Mouse (Mus musculus): Measurements from ENCODE around the gene 4933428G20Rik.

The 4933428G20Rik gene

DNA sequence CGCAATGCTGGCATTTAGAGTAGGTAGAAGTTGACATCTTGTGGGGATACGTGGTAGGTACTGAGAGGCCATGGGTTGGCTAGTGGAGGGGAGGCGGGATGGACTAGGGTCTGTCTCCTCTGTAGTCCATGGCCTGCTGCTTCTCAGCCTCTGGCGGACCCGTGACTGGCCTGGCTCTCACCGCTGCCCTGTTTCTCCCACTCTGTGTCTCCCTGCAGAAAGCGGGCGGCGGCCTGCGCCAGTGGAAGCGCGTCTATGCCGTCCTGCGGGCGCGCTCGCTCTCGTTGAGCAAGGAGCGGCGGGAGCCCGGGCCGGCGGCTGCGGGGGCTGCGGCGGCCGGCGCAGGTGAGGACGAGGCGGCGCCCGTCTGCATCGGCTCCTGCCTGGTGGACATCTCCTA is 37.0 kb downstream of the 4933428G20Rik start:
- DNase-seq (ENCODE audit: low spot score in 2 of 2), result no peak

DNA sequence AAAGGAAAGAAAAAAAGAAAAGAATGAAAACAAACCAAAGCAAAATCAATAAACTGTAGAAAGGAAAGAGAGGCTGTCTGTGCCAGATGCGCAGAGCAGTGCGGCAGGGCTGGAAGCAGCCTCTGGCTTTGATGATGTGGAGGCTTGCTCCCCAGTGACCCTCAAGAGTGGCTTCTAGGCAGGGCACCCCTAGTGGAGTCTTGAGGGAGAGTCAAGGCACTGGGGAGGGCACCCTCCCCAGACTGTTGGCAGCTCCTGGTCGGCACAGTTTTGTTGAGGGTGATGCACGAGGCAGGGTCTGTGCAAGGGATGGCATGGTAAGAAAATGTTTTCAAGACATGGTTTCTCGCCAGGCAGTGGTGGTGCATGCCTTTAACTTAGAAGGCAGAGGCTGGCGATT is 37.6 kb downstream of the 4933428G20Rik start:
- no peak for DNase-seq (ENCODE audit: low spot score in 2 of 2)

DNA sequence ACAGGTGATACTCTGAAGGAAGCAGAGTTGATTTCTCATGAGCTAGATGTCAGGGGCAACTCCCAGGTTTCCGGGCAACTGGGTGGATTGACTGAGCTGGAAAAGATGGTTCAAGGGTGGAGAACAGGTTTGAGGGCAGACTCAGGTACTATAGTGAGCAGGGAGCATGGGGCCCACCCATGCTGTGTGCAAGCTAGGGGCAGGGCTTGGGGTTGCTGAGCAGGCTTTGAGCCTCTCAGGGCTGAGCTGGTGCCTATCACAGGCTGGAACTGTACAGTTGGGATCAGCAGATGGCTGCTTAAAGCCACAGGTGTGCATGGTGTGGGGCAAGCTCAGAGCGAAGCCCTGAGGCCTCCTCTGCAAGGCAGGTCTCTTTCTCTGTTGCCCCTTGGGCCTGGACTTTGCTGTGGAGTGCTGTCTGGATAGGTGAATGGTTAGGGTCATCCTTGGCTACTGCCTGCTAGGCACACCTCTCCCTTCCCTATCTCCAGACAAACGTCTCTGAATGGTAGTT is 38.8 kb downstream of the 4933428G20Rik start:
- DNase-seq (ENCODE audit: low spot score in 2 of 2), result no peak

DNA sequence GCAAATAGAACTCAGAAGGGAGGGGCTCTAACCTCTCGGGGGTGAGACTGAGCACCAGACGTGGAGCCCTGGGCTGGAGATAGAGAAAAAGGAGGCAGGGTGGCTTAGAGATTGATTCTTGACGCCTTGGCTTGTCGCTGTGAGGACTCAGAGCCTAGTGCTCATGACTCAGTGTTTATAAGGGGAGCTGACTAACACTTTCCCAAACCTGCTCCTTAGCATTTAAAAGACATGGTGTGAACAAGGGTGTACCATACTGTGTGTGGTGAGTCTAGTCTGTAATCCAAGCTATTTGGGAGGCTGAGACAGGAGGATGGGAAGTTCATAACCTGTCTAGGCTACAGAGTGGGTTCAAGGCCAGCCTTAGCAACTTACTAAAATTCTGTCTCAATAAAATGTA is 43.0 kb downstream of the 4933428G20Rik start:
- DNase-seq (ENCODE audit: low spot score in 2 of 2), result no peak

DNA sequence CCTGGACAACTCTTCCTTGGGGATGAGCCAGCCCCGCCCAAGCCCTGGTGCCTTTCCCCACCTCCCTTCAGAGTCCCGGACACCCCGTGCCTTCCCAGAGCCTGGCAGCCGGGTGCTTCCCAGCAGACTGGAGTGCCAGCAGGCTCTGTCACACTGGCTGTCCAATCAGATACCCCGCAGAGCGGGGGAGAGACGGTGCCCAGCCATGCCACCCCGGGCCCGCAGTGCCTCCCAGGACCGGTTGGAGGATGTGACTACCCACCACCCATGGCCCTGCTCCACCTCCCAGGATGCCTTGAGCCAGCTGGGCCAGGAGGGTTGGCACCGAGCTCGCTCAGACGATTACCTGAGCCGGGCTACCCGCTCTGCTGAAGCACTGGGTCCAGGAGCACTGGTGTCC is 48.5 kb downstream of the 4933428G20Rik start:
- DNase-seq (ENCODE audit: low spot score in 2 of 2), result peak in 1 of 2 experiments; percentile 54

DNA sequence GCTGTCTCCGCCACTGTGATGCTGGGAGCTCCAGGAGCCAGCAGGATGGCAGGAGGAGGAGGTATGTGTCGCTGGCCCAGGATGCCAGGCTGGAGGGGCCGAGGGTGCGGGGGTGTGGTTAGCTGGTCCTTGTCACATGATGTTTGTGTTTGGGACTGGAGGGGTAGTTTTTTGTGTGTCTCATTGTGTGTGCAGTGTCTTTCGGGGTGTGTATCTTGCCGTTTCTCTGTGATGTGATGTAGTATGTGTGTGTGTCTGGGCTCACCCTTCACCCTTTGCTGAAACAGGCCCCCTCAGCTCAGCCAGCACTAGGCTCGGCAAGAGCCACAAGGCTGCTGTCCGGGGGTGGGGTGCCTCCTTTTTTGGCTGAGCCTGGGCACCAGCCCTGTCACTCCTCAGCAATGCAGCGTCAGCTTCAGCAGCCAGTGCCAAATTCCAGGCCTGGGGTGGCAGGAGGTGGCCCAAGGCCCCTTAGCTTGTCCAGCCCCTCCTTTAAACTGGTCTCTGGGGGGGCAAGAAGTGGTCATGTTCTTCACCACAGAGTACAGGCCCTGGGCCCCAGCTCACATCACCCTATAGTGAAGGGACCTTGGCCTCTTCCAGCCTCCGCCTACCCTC is 49.7 kb downstream of the 4933428G20Rik start:
- DNase-seq (ENCODE audit: low spot score in 2 of 2), result peak; percentile 49 to 50

DNA sequence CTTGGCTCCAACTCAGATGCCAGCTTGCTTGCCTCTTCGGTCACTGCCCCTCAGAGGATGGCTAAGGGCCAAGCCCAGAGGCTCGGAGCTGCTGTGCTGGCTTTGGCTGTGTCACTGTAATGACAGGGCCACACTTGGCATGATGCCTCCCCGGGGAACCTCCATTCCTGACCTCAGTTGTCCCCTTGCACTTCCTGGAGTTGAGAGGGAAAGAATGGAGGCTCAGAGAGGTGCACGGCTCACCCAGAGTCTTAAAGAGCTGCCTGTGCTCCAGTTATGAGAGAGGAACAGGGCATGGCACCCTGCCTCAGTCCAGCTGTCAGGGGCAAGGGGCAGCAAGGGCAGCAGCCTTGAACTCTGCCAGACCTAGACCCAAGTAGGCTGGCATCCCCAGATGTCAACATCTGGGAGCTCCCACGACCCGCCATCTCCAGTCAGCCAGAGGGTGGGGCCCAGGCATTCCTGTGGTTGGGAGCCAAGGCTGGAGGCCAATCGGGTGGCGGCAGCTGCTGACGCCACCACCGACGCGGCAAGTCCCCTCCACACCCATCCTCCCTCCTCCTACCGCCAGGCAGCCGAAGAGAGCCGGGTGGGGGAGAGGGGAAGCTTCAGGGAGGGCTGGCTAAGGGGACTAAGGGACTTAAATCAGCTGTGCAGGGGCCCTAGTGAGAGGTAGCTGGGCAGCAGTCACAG is 50.4 kb downstream of the 4933428G20Rik start:
- DNase-seq (ENCODE audit: low spot score in 2 of 2), result peak; percentile 81 to 83

DNA sequence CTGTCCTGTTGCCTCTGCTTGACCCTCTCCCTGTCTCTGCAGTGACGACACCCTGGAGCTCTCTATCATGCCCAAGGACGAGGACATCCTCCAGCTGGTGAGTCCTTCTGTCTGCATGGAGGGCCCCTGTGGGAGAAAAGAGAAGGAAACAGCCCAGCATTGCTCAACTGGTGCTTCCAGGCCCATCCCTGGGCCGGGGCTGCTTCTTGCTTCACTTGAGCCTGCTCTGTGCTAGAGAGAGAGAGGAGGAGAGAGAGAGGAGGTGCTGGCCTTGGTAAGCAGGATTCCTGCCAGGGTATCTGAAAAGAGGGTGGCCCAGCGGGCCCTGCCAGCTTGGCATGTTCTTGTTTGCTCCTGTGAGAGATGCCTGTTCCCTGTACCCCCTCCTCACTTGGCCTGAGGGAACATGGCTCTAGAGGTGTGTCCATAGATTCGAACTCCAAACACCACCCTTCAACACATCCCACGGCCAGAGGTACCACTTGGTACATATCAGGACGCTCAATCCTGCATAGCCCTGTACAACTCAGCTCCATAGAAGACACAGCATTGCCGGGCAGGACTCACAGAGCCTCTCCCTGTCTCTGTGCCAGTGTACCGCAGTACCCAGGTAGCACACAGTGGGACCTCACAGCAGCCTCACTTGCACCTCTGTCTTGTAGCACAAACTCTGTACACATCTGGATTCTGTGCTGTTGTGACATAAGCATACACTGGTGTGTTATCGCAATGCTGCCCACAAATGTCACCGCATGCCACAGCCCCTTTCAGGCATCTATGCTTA is 51.3 kb downstream of the 4933428G20Rik start:
- DNase-seq (ENCODE audit: low spot score in 2 of 2), result no peak

DNA sequence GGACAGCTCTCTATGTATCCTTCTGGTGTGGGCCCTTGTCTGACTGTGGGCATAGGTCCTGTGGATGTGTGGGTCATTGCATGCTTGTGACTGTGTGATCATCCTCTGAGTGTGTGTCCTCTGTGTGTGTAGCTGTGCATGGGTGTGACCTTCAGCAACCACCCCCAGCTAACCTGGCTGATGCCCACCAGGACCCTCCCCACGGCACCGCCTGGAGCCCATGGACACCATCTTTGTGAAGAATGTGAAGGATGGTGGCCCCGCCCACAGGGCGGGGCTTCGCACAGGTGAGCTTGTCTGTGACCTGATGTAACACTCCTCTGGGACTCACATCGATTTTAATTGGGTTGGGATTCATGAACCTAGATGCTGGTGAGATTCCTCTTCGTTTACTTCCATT is 52.2 kb downstream of the 4933428G20Rik start:
- no peak for DNase-seq (ENCODE audit: low spot score in 2 of 2)

DNA sequence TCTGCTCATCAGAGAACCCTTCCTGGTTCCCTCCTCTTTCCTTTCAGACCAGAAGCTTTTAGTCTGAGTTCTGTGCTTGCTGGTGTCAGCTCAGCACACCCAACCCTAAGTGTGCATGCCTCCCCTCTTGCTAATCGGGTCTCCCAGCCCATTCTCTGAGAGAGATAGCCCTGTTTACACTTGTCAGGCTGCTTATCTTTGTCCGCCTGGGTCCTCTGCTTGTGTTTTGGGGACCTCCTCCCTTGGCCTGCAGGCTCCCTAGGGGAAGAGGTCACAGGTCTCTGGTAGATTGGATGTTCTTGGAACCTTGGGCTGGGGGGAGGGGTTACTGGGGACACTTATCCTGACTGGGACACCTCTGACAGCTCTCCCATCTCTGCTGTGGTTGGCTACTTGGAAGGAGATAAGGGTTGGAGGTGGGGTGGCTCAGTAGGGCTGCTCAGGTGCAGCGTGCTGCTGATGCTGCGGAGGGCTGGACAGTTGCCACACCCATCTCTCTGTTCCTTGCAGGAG is 54.1 kb downstream of the 4933428G20Rik start:
- DNase-seq (ENCODE audit: low spot score in 2 of 2), result no peak

DNA sequence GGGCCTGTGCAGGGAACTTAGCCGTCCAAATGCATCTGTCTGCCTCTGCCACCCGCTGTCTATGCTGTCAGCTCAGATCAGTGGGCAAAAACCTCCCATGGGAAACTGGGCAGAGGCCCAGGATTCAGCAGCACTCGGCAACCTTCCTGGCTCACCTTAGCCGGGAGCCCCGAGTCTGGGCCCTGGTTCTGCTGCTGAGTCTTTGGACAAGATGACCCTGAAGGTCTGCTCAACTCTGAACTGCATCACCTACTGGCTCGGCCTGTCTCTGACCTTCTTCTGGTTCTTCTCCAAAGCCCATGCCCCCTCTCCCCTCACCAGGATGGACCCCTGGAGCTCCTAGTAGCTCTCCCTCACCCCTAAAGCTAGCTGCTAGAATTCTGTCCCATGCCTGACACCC is 54.5 kb downstream of the 4933428G20Rik start:
- no peak for DNase-seq (ENCODE audit: low spot score in 2 of 2)

DNA sequence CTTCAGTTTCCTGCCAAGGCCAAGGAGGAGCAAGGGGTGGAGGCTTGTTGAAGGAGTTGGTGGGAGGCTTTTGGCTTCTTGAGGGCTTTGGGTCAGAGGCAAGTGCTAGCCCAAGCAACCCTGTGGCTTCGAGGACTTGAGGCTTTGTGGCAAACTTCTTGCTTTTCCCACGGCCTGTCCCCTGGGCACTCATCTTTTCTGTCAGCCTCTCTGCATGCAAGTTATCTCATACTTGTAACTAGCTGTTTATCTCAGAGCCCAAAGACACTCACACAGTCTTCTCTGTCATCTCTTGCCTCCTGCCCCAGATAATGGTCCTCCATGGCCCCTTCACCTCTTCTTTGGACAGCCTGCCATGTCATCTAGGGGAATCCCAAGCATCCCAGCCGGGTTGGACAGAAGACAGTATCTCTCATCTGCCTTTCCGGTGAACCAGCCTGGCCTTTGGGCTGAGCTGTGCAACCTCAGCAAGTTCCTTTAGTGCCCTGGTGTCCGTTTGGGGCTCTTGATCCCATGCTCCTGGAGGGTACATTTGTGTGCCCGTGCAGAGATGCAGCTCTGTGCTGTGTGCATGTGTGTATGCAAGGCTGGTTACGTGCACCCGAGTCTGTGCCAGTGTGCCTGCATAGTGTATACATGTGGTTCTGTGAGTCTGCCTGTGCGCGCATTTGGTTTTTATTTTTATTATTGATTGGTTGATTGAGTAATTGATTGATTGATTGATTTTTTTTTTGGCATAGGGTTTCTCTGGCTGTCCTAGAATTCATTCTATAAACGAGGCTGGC is 57.1 kb downstream of the 4933428G20Rik start:
- DNase-seq (ENCODE audit: low spot score in 2 of 2), result no peak

DNA sequence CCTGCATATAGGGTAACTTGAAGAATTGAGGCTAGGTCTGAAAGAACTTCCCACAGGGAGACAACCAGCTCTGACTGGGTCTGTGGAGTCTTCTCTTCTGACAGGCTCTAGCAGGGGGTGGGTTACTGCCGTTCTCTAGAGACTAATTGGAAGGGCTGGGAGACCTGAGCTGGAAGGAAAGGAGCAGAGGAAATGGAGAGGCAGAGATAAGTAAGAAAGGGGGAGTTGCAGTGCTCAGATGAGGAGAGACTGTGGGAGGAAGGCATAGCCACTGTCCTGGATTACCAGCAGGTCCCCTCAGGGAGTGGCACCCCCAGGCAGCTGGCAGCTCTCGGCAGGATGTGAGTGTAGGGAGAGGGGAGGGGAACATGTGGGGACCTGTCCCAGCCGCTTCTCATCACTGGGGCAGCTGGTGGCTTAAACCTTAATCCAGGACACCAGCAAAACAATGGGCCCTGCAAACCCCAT is 58.4 kb downstream of the 4933428G20Rik start:
- no peak for DNase-seq (ENCODE audit: low spot score in 2 of 2)

DNA sequence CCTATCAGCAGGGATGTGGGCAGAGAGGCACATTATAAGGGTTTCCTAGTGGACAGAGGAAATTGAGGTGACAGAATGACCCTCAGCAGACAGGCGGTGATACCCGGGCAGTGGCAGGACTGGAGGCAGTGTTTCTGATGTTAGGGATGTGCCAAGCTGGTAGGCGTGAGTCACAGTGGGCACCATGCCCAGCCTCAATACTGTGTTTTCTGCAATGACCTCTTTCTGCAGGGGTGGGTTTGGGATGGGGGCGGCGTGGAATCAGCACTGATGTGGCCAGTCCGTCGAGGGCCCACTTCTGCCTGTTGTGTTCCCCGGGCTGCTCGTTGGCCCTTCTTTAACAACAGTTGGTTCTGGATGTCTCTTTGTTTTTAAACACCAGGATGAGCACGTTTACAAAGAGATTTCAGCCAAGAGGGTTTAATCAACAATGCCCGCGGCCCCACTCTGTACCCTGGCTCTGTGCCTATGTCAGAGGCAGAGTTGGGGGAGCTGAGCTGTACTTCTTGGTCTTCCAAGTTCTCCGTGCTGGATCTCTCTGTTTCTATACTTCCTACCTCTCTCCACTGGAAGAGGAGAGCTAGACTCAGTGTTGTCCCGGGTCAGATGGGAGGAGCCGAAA is 59.0 kb downstream of the 4933428G20Rik start:
- no peak for DNase-seq (ENCODE audit: low spot score in 2 of 2)

All from heart, adult 9 months (tissue).